Mouse (Mus musculus) brain, adult 2 months (tissue): ENCODE data around the gene Ypel4.

Experiments used
- DNase-seq: peaks from one replicate; pipeline ENCODE4 v3.0.0; 2011; ENCODE audit warnings: low read depth, low spot score

Gene Ypel4

GRCm38 (mm10) chr2:84760777-84761176, 26.9 kb downstream of the Ypel4 start:
- DNase-seq: no peak

- DNase-seq: no peak
Measured at GRCm38 (mm10) chr2:84761309-84761708, 27.5 kb downstream of the Ypel4 start.

DNA sequence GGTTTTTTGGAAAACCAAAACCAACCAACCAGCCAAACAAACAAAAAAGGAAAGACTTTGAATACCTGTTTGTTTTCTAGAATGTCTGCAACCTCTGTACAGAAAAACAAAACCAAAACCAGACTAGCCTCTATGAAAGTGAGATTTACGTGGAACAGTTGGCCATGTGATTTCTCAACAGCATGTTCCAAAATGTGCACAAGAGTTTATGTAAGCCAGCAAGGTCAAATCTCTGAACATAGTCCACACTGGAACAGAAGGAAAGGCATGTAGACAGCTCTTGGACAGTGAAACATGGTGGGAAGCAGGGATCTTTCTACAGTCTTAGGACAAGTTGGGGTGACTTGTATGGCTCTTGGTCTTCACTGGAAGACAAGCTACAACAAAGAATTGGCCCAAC, 28.0 kb downstream of the Ypel4 start:
- DNase-seq: no peak

- DNase-seq: no peak
Measured at GRCm38 (mm10) chr2:84762295-84762694, 28.4 kb downstream of the Ypel4 start.

DNA sequence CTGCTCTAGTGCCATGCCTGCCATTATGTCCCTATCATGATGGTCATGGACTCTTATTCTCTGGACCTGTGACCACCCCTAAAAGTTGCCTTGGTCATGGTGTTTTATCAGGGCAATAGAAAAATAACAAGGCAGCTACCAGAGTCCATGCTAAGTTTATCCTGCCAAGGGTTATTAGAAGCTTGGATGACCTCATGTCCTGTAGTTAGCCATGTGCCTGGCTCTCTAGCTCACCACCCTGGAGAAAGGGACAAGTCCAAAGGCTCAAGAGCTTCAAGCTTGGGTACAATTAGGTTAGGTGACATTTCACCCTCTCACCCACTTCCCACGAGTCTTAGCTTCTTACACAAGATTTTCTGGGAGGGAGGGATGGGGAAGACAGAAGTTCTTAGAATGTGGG, 29.0 kb downstream of the Ypel4 start:
- DNase-seq: no peak

- DNase-seq: no peak
Measured at GRCm38 (mm10) chr2:84770501-84770900, 36.6 kb downstream of the Ypel4 start.

- DNase-seq: no peak
Measured at GRCm38 (mm10) chr2:84772454-84772853, 38.6 kb downstream of the Ypel4 start.

DNA sequence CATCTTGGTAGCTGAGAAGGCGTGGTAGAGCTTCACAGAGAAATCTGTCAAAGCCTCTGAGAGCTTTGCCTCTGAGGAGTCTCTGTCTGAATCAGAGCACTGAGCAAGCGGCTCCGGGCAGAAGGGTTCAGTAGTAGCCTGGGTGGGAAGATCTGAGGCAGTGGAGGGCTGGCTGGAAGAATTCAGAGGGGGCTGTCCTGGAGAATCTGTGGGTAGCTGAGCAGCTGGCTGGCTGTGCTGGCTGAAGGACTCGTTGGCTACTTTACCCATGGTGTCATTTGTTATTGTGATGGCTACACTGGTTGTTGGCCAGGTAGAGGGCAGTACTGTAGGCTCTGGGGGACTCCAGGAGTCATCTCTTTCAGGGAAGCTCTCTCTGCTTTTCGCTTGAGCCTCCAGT, 39.3 kb downstream of the Ypel4 start:
- DNase-seq: no peak

DNA sequence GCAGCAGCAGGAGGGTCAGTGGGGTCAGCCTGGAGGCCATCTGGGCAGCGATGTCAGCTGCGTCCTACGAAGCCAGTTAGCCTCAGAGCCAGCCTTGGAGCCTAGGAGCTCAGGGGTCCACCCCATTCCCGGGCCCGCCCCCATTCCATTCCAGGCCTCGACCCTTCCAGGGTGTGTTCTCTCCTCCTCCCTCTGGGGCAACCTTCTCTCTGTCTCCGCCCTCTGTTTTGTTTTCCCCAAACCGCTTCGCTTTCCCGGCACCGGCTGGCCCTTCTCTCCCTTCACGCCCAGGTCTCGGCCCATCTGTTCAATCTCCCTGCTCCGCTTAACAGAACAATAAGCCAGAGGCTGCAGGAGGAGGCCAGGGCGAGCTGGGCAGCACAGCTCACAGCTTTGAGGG, 40.9 kb downstream of the Ypel4 start:
- peak; percentile 90 for DNase-seq

GRCm38 (mm10) chr2:84775241-84775640, 41.4 kb downstream of the Ypel4 start, which contains the start of gene Serping1:
Gene Serping1, minus strand, starts transcription at chr2:84775444.
- DNase-seq: no peak

DNA sequence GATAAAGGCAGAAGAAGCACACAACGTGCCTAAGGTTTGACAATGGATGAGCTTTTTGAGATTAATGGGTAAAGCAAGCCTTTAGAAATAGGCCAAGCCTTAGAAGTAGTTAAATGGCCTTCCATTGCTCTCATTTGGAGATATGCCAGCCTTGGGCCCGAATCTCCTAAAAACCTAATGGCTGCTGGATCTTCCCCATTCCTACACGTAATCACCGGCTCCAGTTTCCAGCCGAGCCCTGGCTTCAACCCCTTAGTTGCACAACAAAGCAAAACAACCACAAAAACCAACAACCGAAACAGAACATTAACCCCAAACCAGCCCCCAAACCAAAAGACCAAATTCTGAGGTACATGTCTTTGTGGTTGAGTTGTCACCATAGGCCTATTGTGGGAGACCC, 41.8 kb downstream of the Ypel4 start:
- no peak for DNase-seq

- DNase-seq: no peak
Measured at GRCm38 (mm10) chr2:84777706-84778105, 43.8 kb downstream of the Ypel4 start.

DNA sequence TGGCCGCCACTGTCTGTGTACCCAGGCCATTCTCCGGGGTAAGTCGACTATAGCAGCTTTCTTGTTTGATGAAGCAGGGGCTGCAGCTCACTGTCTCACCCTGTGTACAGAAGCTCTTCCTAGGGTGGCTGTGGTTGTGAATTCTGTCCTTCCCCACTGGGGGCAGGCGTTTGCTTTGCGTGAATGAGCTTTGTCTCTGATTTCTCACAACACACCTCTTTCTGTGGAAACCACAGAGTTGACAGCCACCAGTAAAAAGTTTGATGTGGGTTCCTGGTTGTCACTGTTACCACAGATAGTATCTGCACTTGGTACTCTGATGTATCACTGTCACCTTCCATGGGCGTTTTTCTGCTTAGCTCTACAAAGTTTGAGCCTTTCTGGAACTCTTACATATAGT, 45.4 kb downstream of the Ypel4 start:
- DNase-seq: no peak

- no peak for DNase-seq
Measured at GRCm38 (mm10) chr2:84783315-84783714, 49.5 kb downstream of the Ypel4 start.

DNA sequence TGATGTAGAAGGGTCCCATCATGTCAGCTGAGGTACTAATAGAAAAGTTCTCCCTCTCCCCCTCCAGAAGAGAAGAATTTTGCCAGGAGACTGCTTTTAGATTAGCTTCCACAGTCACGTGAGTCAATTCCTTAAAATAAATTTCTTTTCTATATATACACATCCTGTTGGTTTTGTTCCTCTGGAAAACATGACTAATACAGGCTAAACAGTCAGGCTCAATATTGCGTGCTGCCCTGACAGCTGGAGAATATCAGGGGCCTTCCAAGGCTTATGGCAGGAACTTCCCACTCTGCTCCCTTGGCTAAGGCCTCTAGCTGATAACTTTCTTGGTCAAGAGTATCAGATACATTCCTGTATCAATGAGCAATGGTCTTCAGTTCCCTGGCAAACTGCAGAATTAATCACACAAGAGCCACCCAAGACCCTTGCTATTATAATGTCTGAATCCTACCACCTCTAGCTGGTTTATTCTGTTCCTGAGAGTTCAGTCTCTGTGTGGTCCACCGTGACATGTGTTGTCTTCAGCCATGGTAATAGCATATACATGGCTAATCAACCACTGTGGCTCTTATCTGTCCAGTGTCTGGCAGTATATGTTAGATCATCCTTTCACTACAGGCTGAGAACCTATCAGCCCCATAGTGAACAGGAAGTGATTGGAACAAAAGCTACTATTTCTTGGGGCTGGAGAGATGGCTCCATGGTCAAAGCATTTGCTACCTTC, 50.1 kb downstream of the Ypel4 start:
- peak; percentile 33 for DNase-seq
